Mouse (Mus musculus) gastrocnemius, adult 18-20 months (tissue): Measurements from ENCODE around the gene Fga. TPM values are rescaled to one million over a fixed set of nuclear protein-coding genes. Genes with fewer than 3 reads are reported as not detected.

Experiments used
- total RNA-seq, 2 experiments: library from RNA; stranded (reverse); gene quantifications; 2 replicates each; pipeline ENCODE4 v1.2.3; 2021

Fga gene
- total RNA-seq, 2 experiments from 2014 or later: 1.6 TPM; not detected in 1

Other genes starting within 250 kb of the Fga start
- under 1 TPM in 1 of 2 experiments, not detected in 1; 0.12 TPM for gene Rbm46, start 149.6 kb upstream of the Fga start, total RNA-seq
- gene Lrat, start 122.1 kb upstream of the Fga start, total RNA-seq: not detected
- 1 to 10 TPM in 1 of 2 experiments, not detected in 1; 1.4 TPM for gene Fgg, start 18.4 kb upstream of the Fga start, total RNA-seq
- under 1 TPM in 1 of 2 experiments, not detected in 1; 0.71 TPM for gene Fgb, start 23.8 kb downstream of the Fga start, total RNA-seq
- gene Plrg1, start 29.4 kb downstream of the Fga start, total RNA-seq: 10 to 100 TPM; 20.8 to 21.0 TPM
- gene Dchs2, start 101.9 kb downstream of the Fga start, total RNA-seq: under 1 TPM; 0.37 to 0.66 TPM